Mouse (Mus musculus) stomach, embryonic 14.5 days (tissue): ENCODE measurements at regions not wholly inside any gene's neighbourhood (a gene's known extent, or its start where the extent isn't known, plus 50 kb on each side); places are given as distances from the start of the nearest gene placed in this dataset. TPM values are rescaled to one million over a fixed set of nuclear protein-coding genes. Genes with fewer than 3 reads are reported as not detected.

ENCODE experiments used
- microRNA-seq: library from miRNA; unstranded; fragments of <30 nt; microRNA quantifications from one replicate; pipeline ENCODE4, GENCODE M21; 2016

Small RNA genes lying in the stretch of these regions (microRNA-seq; reads per million reads assigned to microRNA genes)
- gene Gm22619: not detected
